Mouse (Mus musculus) liver, embryonic 14.5 days (tissue): ENCODE results near the gene Ahnak. TPM values are rescaled to one million over a fixed set of nuclear protein-coding genes. Genes with fewer than 3 reads are reported as not detected.
A peak's percentile ranks its signal among the peaks of the same experiment; 100 is the strongest.
"Not testable (repeated sequence)": the region's sequence is repeated elsewhere in the genome, so short reads cannot be mapped to it uniquely, and the experiment has no call there.

Experiments used
- ATAC-seq: fragments of 200-750 bp; cut with Nextera tagmentation; 2 replicates; pipeline ENCODE4 v1.8.0; 2017; ENCODE audit warnings: moderate number of reproducible peaks, mild to moderate bottlenecking, moderate library complexity; ENCODE audit not compliant: insufficient read depth
- DNase-seq, 3 experiments: peaks; one replicate each; pipeline ENCODE4 v3.0.0-alpha.2; 2012 to 2013; ENCODE audit warnings: low read depth in 3 of 3, low spot score in 3 of 3
- H3K27ac ChIP-seq: fragments of 300-500 bp; sonication (generic); 2 replicates; pipeline ENCODE4 v1.5.1; 2014; ENCODE audit warnings: moderate library complexity, mild to moderate bottlenecking, control low read depth, inconsistent platforms
- H3K27me3 ChIP-seq: fragments of 300-500 bp; sonication (generic); 2 replicates; pipeline ENCODE4 v1.6.1; 2014; ENCODE audit warnings: mild to moderate bottlenecking, low read length, moderate library complexity; ENCODE audit not compliant: control insufficient read depth, insufficient read depth
- H3K36me3 ChIP-seq: fragments of 300-500 bp; sonication (generic); replicated peaks from 2 replicates; pipeline ENCODE4 v1.6.1; 2014; ENCODE audit warnings: low read depth; ENCODE audit not compliant: control insufficient read depth, insufficient read depth
- H3K4me1 ChIP-seq, 2 experiments: fragments of 200-500 bp in 1 of 2; fragments of 300-500 bp in 1 of 2; sonication (generic) in 1 of 2; replicated peaks; 2 replicates each; pipeline ENCODE4 v1.6.1; 2012 to 2014; ENCODE audit warnings: antibody characterized with exemption in 1 of 2, inconsistent platforms in 1 of 2, low read length in 1 of 2; ENCODE audit not compliant: control insufficient read depth in 2 of 2, insufficient read depth in 2 of 2
- H3K4me2 ChIP-seq: fragments of 300-500 bp; sonication (generic); 2 replicates; pipeline ENCODE4 v1.6.1; 2014; ENCODE audit warnings: low read depth, mild to moderate bottlenecking, control low read depth, moderate library complexity
- H3K4me3 ChIP-seq, 2 experiments: fragments of 200-500 bp in 1 of 2; fragments of 300-500 bp in 1 of 2; sonication (generic) in 1 of 2; 2 replicates each; pipeline ENCODE4 v1.5.1; 2012 to 2014; ENCODE audit warnings: low read depth in 2 of 2, low read length in 2 of 2, mild to moderate bottlenecking in 2 of 2, control low read depth in 1 of 2, inconsistent platforms in 1 of 2, moderate library complexity in 1 of 2; ENCODE audit not compliant: insufficient read depth in 1 of 2
- H3K9ac ChIP-seq: fragments of 300-500 bp; sonication (generic); replicated peaks from 2 replicates; pipeline ENCODE4 v1.6.1; 2014; ENCODE audit warnings: mild to moderate bottlenecking, control low read depth, moderate library complexity
- H3K9me3 ChIP-seq: fragments of 300-500 bp; sonication (generic); 2 replicates; pipeline ENCODE4 v1.6.1; 2016; ENCODE audit warnings: low read length, mixed read lengths; ENCODE audit not compliant: control insufficient read depth
- CTCF ChIP-seq: IDR thresholded peaks from 2 replicates; pipeline ENCODE4 v1.5.1; 2016; ENCODE audit warnings: antibody characterized with exemption, low read depth, control low read depth
- EP300 ChIP-seq: IDR thresholded peaks from 2 replicates; pipeline ENCODE4 v1.6.1; 2016; ENCODE audit warnings: antibody characterized with exemption, low read depth
- WGBS: fragments of 180-500 bp; shearing (Covaris S2); extraction: QIAGEN DNeasy Blood & Tissue Kit; methylation state at CpG from one replicate; pipeline ENCODE4 v1.1.7; 2014; ENCODE audit not compliant: insufficient replicate concordance; 5-methylcytosine and 5-hydroxymethylcytosine counted together
- polyA plus RNA-seq, 2 experiments: library from polyadenylated mRNA; depleted of rRNA in 1 of 2; stranded (reverse) in 1 of 2; unstranded in 1 of 2; fragments of >200 nt; fragmentation: Nextera tagmentation in 1 of 2; extraction: Ambion mirVana in 1 of 2; gene quantifications; 2 replicates each; pipeline versions ENCODE4 v1.2.1 to v1.2.3; 2012 to 2014

Gene Ahnak
- polyA plus RNA-seq, 2 experiments = 0.83 to 1.7 TPM

- ATAC-seq = no peak
- Histone ChIP-seq H3K9me3 (no peaks in the 10 kb centered on the region), H3K36me3 (no peaks in the 10 kb centered on the region), H3K4me2 (no peak overlapping the region), H3K27ac (no peak overlapping the region), H3K4me3 (no peak overlapping the region), H3K4me1 (peaks cover 0 to 3% of the 10 kb centered on the region in 2 experiments; a peak in 2 of 4 replicates), H3K27me3 (no peaks in the 10 kb centered on the region), H3K9ac (no peak overlapping the region)
- TF ChIP-seq CTCF = no peak
- no peak for DNase-seq
- WGBS = 75% methylated on average over 14 of the region's 14 CpGs
These were observed 92.5 kb downstream of the Ahnak start for GRCm38 (mm10) chr19:9081311-9082190.

GRCm38 (mm10) chr19:9082191-9083009 lies 93.3 kb downstream of the Ahnak start:
- Histone ChIP-seq H3K4me1 (peaks cover 0 to 3% of the 10 kb centered on the region in 2 experiments; a peak in 2 of 4 replicates), H3K9ac (no peak overlapping the region), H3K4me3 (no peak overlapping the region), H3K9me3 (no peaks in the 10 kb centered on the region), H3K4me2 (peak overlapping the region; percentile 29; the same call in 1 of the 2 replicates), H3K36me3 (no peaks in the 10 kb centered on the region), H3K27ac (no peak overlapping the region), H3K27me3 (no peaks in the 10 kb centered on the region)
- ATAC-seq = peak; percentile 78
- WGBS = 18% methylated on average over 23 of the region's 23 CpGs
- DNase-seq = peak; percentile 46 to 59 (median 56)
- TF ChIP-seq EP300 (no peak), CTCF (peak; percentile 97)

- DNase-seq = no peak
- Histone ChIP-seq H3K4me3 (no peak overlapping the region), H3K27me3 (no peaks in the 10 kb centered on the region), H3K9me3 (no peaks in the 10 kb centered on the region), H3K4me1 (peaks cover 0 to 3% of the 10 kb centered on the region in 2 experiments; a peak in 2 of 4 replicates), H3K9ac (no peak overlapping the region), H3K27ac (no peak overlapping the region), H3K4me2 (no peak overlapping the region), H3K36me3 (no peaks in the 10 kb centered on the region)
- TF ChIP-seq CTCF (no peak), EP300 (no peak)
- ATAC-seq = no peak
- 72% methylated on average over 2 of the region's 2 CpGs for WGBS
These were observed 93.9 kb downstream of the Ahnak start for GRCm38 (mm10) chr19:9083010-9083355.

GRCm38 (mm10) chr19:9083892-9084291 lies 94.8 kb downstream of the Ahnak start:
- DNase-seq, H3K9ac ChIP-seq, H3K4me3 ChIP-seq, H3K9me3 ChIP-seq, H3K4me2 ChIP-seq, H3K36me3 ChIP-seq, H3K27ac ChIP-seq, ATAC-seq, H3K27me3 ChIP-seq, H3K4me1 ChIP-seq: not testable (repeated sequence)
- WGBS = 28% methylated on average over 2 of the region's 2 CpGs

GRCm38 (mm10) chr19:9087821-9088220 lies 98.7 kb downstream of the Ahnak start, which contains the start of gene Scgb1a1:
Gene Scgb1a1, minus strand, starts transcription at chr19:9087958.
- WGBS = 66% methylated on average over 4 of the region's 4 CpGs
- Histone ChIP-seq H3K9me3 (no peaks in the 10 kb centered on the region), H3K4me3 (no peak within 1 kb of the TSS), H3K36me3 (no peaks in the 10 kb centered on the region), H3K4me2 (no peak within 1 kb of the TSS), H3K27me3 (no peaks in the 10 kb centered on the region), H3K4me1 (no peaks in the 10 kb centered on the region), H3K9ac (no peak within 1 kb of the TSS), H3K27ac (no peak within 1 kb of the TSS)
- ATAC-seq (no peak), DNase-seq (no peak)
- no peak for TF ChIP-seq EP300
- no peak for TF ChIP-seq CTCF
